In genomic region chr16:18154521-18155171, GRCm38 (mm10) we compare ENCODE assay signal across 9 mouse cellular contexts. TPM values are rescaled to one million over a fixed set of nuclear protein-coding genes. Genes with fewer than 3 reads are reported as not detected.
DNase-seq lines count a peak whose midpoint lies in the region; ATAC-seq and TF ChIP-seq lines count a peak whose summit lies in the region.
"Had no signal": no experiment of that assay in that cellular context is flagged by ENCODE, and none has a peak within 500 bp of the region (broad histone marks: within the 10 kb centered on the region; RNA-seq: fewer than 3 reads in every experiment).

No protein-coding gene starts in this region.

- 50% methylated on average over 14 of the region's 14 CpGs for WGBS in hindbrain, embryonic 10.5 days
- WGBS in hindbrain, embryonic 11.5 days: 43% methylated on average over 14 of the region's 14 CpGs
- WGBS in forebrain, postnatal 0 days: 22% methylated on average over 14 of the region's 14 CpGs
- 30% methylated on average over 14 of the region's 14 CpGs for WGBS in intestine, embryonic 15.5 days
- 67% methylated on average over 13 of the region's 14 CpGs for WGBS in liver, postnatal 0 days (ENCODE audit: insufficient replicate concordance)

- H3K9ac ChIP-seq in hindbrain, embryonic 11.5 days (ENCODE audit: low read depth, low read length): no peak overlapping the region
- H3K9ac ChIP-seq in forebrain, postnatal 0 days: no peak overlapping the region
- H3K9ac ChIP-seq in intestine, embryonic 15.5 days: no peak overlapping the region
- no peak overlapping the region for H3K9ac ChIP-seq in liver, postnatal 0 days (replicated peaks)

- H3K27me3 ChIP-seq in hindbrain, embryonic 10.5 days (ENCODE audit: insufficient read depth, poor library complexity, severe bottlenecking): peaks cover 3% of the 10 kb centered on the region
- H3K27me3 ChIP-seq in hindbrain, embryonic 11.5 days (ENCODE audit: control insufficient read depth, insufficient read depth, low read length): no peaks in the 10 kb centered on the region
- no peaks in the 10 kb centered on the region for H3K27me3 ChIP-seq in forebrain, postnatal 0 days (ENCODE audit: insufficient read depth, low read length)
- H3K27me3 ChIP-seq in intestine, embryonic 15.5 days (replicated peaks): no peaks in the 10 kb centered on the region
- no peaks in the 10 kb centered on the region for H3K27me3 ChIP-seq in liver, postnatal 0 days (ENCODE audit: insufficient read depth, low read length)

- no peak overlapping the region for H3K4me3 ChIP-seq in hindbrain, embryonic 10.5 days
- H3K4me3 ChIP-seq in hindbrain, embryonic 11.5 days (ENCODE audit: low read depth, low read length): no peak overlapping the region
- no peak overlapping the region for H3K4me3 ChIP-seq in forebrain, postnatal 0 days (ENCODE audit: low read depth, low read length)
- H3K4me3 ChIP-seq in intestine, embryonic 15.5 days (replicated peaks): no peak overlapping the region
- H3K4me3 ChIP-seq in liver, postnatal 0 days (ENCODE audit: low read depth, low read length): no peak overlapping the region

- TF ChIP-seq EP300 in liver, postnatal 0 days (IDR thresholded peaks at IDR 0.05; ENCODE audit: low read depth): no peak

- H3K4me1 ChIP-seq in hindbrain, embryonic 10.5 days (replicated peaks): peaks cover 56% of the 10 kb centered on the region
- 0 out of 2 replicates have a peak, but pooled peaks cover 2% of the 10 kb centered on the region for H3K4me1 ChIP-seq in hindbrain, embryonic 11.5 days (replicated peaks; ENCODE audit: control insufficient read depth, insufficient read depth, low read length)
- H3K4me1 ChIP-seq in forebrain, postnatal 0 days (ENCODE audit: insufficient read depth): peaks cover 3% of the 10 kb centered on the region; the same call in 1 of the 2 replicates
- peaks cover 26% of the 10 kb centered on the region for H3K4me1 ChIP-seq in intestine, embryonic 15.5 days (replicated peaks)
- H3K4me1 ChIP-seq in liver, postnatal 0 days (ENCODE audit: insufficient read depth): peaks cover 1% of the 10 kb centered on the region

- no peaks in the 10 kb centered on the region for H3K9me3 ChIP-seq in hindbrain, embryonic 10.5 days
- no peaks in the 10 kb centered on the region for H3K9me3 ChIP-seq in hindbrain, embryonic 11.5 days (ENCODE audit: control insufficient read depth, low read length)
- no peaks in the 10 kb centered on the region for H3K9me3 ChIP-seq in forebrain, postnatal 0 days (ENCODE audit: low read length)
- H3K9me3 ChIP-seq in intestine, embryonic 15.5 days: no peaks in the 10 kb centered on the region
- H3K9me3 ChIP-seq in liver, postnatal 0 days (ENCODE audit: low read length): no peaks in the 10 kb centered on the region

- H3K4me2 ChIP-seq in hindbrain, embryonic 11.5 days (replicated peaks; ENCODE audit: low read depth, low read length): no peak overlapping the region
- no peak overlapping the region for H3K4me2 ChIP-seq in forebrain, postnatal 0 days (ENCODE audit: low read depth)
- no peak overlapping the region for H3K4me2 ChIP-seq in intestine, embryonic 15.5 days (replicated peaks)
- no peak overlapping the region for H3K4me2 ChIP-seq in liver, postnatal 0 days (ENCODE audit: low read depth, low read length)

- peak overlapping the region; percentile 45; the same call in 1 of the 2 replicates for H3K27ac ChIP-seq in hindbrain, embryonic 10.5 days
- no peak overlapping the region for H3K27ac ChIP-seq in hindbrain, embryonic 11.5 days (ENCODE audit: low read depth, low read length)
- H3K27ac ChIP-seq in forebrain, postnatal 0 days (ENCODE audit: low read depth, low read length): no peak overlapping the region
- H3K27ac ChIP-seq in intestine, embryonic 15.5 days: no peak overlapping the region
- no peak overlapping the region for H3K27ac ChIP-seq in liver, postnatal 0 days (ENCODE audit: low read depth)

- H3K36me3 ChIP-seq in hindbrain, embryonic 10.5 days: no peaks in the 10 kb centered on the region
- no peaks in the 10 kb centered on the region for H3K36me3 ChIP-seq in hindbrain, embryonic 11.5 days (ENCODE audit: control insufficient read depth, insufficient read depth, low read length)
- peaks cover 29% of the 10 kb centered on the region for H3K36me3 ChIP-seq in forebrain, postnatal 0 days (ENCODE audit: insufficient read depth)
- no peaks in the 10 kb centered on the region for H3K36me3 ChIP-seq in intestine, embryonic 15.5 days
- no peaks in the 10 kb centered on the region for H3K36me3 ChIP-seq in liver, postnatal 0 days (replicated peaks; ENCODE audit: insufficient read depth, low read length)

- DNase-seq in hindbrain, embryonic 10.5 days (ENCODE audit: low spot score): no peak
- no peak for DNase-seq in hindbrain, embryonic 11.5 days (ENCODE audit: low spot score)
- DNase-seq in adrenal gland, postnatal 14 days: peak; percentile 91
- DNase-seq in forebrain, postnatal 0 days: peak; percentile 68
- peak; percentile 5 for DNase-seq in lung, postnatal 14 days
- no peak for DNase-seq in urinary bladder, postnatal 10 days (ENCODE audit: low spot score)
- no peak for DNase-seq in liver, postnatal 0 days

- no peak for ATAC-seq in hindbrain, embryonic 11.5 days (ENCODE audit: low FRiP score)
- peak; percentile 78 for ATAC-seq in forebrain, postnatal 0 days
- ATAC-seq in intestine, embryonic 15.5 days: peak; percentile 44
- no peak for ATAC-seq in liver, postnatal 0 days

- TF ChIP-seq CTCF in forebrain, postnatal 0 days (IDR thresholded peaks at IDR 0.05; ENCODE audit: low read depth): 0 out of 2 replicates have a peak, but pooled peaks have one; percentile 10
- TF ChIP-seq CTCF in liver, postnatal 0 days (IDR thresholded peaks at IDR 0.05; ENCODE audit: low read depth): no peak

RNA-seq across cellular contexts. Expression of gene Rtn4r, which starts 27.2 kb away (rescaled TPM):
- polyA plus RNA-seq in hindbrain, embryonic 10.5 days (2016; fragmentation: Nextera tagmentation; extraction: Ambion mirVana): 2.1 and 2.8 TPM in 2 replicates
- 3.3 and 3.4 TPM in 2 replicates for polyA plus RNA-seq in hindbrain, embryonic 11.5 days (2014; fragmentation: Nextera tagmentation; extraction: Ambion mirVana)
- 0.33 and 0.86 TPM in 2 replicates for total RNA-seq in adrenal gland, postnatal 14 days (2021)
- total RNA-seq in forebrain, postnatal 0 days (2014; rRNA removed): 28.0 and 36.7 TPM in 2 replicates
- polyA plus RNA-seq in forebrain, postnatal 0 days (2015; fragmentation: Nextera tagmentation; extraction: Ambion mirVana): 30.0 and 33.5 TPM in 2 replicates
- polyA plus RNA-seq in intestine, embryonic 15.5 days (2015; fragmentation: Nextera tagmentation; extraction: Ambion mirVana): 4.1 and 4.7 TPM in 2 replicates
- 0.15 and 0.21 TPM in 2 replicates for polyA plus RNA-seq in liver, postnatal 0 days (2015; fragmentation: Nextera tagmentation; extraction: Ambion mirVana)
- total RNA-seq: CH12.LX had no signal

Comparison
In these comparisons a context has a peak if more than half of its experiments do, and no peak if none do; other contexts are left out.
1. DNase-seq: peak in adrenal gland, postnatal 14 days (single experiment), forebrain, postnatal 0 days (single experiment) and lung, postnatal 14 days (single experiment); none in hindbrain, embryonic 10.5 days (single experiment), hindbrain, embryonic 11.5 days (single experiment), urinary bladder, postnatal 10 days (single experiment) and liver, postnatal 0 days (single experiment).
2. ATAC-seq: peak in forebrain, postnatal 0 days (single experiment) and intestine, embryonic 15.5 days (single experiment); none in hindbrain, embryonic 11.5 days (single experiment) and liver, postnatal 0 days (single experiment).